8 mouse cellular contexts compared by ENCODE assay signal in genomic region chr2:146512581-146512920, GRCm38 (mm10). TPM values are rescaled to one million over a fixed set of nuclear protein-coding genes. Genes with fewer than 3 reads are reported as not detected.
A peak's percentile ranks its signal among the peaks of the same experiment; 100 is the strongest.
DNase-seq lines count a peak whose midpoint lies in the region; ATAC-seq lines count a peak whose summit lies in the region.

No protein-coding gene starts in this region.

- no peaks in the 10 kb centered on the region for H3K9me3 ChIP-seq in heart, embryonic 14.5 days (ENCODE audit: control insufficient read depth, low read length)
- H3K9me3 ChIP-seq in limb, embryonic 11.5 days (ENCODE audit: control insufficient read depth, low read length) = no peaks in the 10 kb centered on the region
- no peaks in the 10 kb centered on the region for H3K9me3 ChIP-seq in midbrain, embryonic 16.5 days (replicated peaks; ENCODE audit: control insufficient read depth, low read length, poor library complexity, severe bottlenecking)

- H3K4me2 ChIP-seq in heart, embryonic 14.5 days (ENCODE audit: low read length) = peak overlapping the region; percentile 55
- no peak overlapping the region for H3K4me2 ChIP-seq in limb, embryonic 11.5 days (ENCODE audit: low read depth, severe bottlenecking)
- peak overlapping the region; percentile 54 for H3K4me2 ChIP-seq in midbrain, embryonic 16.5 days (ENCODE audit: low read length)

- 0 out of 4 replicates have a peak overlapping the region, but pooled peaks of 1 of the 2 experiments have one; percentile 14 for H3K27ac ChIP-seq in heart, embryonic 14.5 days (replicated peaks in 1 of 2; ENCODE audit: control insufficient read depth in 1 of 2, insufficient read depth in 1 of 2, low read depth in 2 of 2, low read length in 2 of 2)
- H3K27ac ChIP-seq in limb, embryonic 11.5 days (replicated peaks; ENCODE audit: low read depth, low read length) = no peak overlapping the region
- H3K27ac ChIP-seq in midbrain, embryonic 16.5 days (ENCODE audit: low read length) = no peak overlapping the region

- H3K4me1 ChIP-seq in heart, embryonic 14.5 days (ENCODE audit: control insufficient read depth in 2 of 2, insufficient read depth in 2 of 2, low read length in 2 of 2) = peaks cover 5 to 17% of the 10 kb centered on the region in 2 experiments
- H3K4me1 ChIP-seq in limb, embryonic 11.5 days (ENCODE audit: control insufficient read depth, insufficient read depth, low read length) = peaks cover 4% of the 10 kb centered on the region; the same call in 1 of the 2 replicates
- H3K4me1 ChIP-seq in midbrain, embryonic 16.5 days (ENCODE audit: control insufficient read depth, insufficient read depth, low read length) = peaks cover 22% of the 10 kb centered on the region

- WGBS in heart, embryonic 14.5 days = 51% methylated on average over 2 of the region's 2 CpGs
- WGBS in limb, embryonic 11.5 days = 80% methylated on average over 2 of the region's 2 CpGs
- WGBS in midbrain, embryonic 16.5 days = 83% methylated on average over 2 of the region's 2 CpGs

- no peaks in the 10 kb centered on the region for H3K27me3 ChIP-seq in heart, embryonic 14.5 days (ENCODE audit: control insufficient read depth, insufficient read depth, low read length)
- no peaks in the 10 kb centered on the region for H3K27me3 ChIP-seq in limb, embryonic 11.5 days (ENCODE audit: control insufficient read depth, insufficient read depth, low read length)
- H3K27me3 ChIP-seq in midbrain, embryonic 16.5 days (ENCODE audit: control insufficient read depth, insufficient read depth, low read depth, low read length) = no peaks in the 10 kb centered on the region

- H3K4me3 ChIP-seq in heart, embryonic 14.5 days (ENCODE audit: control insufficient read depth in 1 of 2, insufficient read depth in 1 of 2, low read depth in 1 of 2, low read length in 2 of 2) = no peak overlapping the region
- H3K4me3 ChIP-seq in limb, embryonic 11.5 days (ENCODE audit: low read depth, low read length) = no peak overlapping the region
- H3K4me3 ChIP-seq in midbrain, embryonic 16.5 days (ENCODE audit: low read depth, low read length) = peak overlapping the region; percentile 95

- peak; percentile 25 for DNase-seq in adrenal gland, postnatal 10 days
- no peak for DNase-seq in adrenal gland, adult 2 months
- peak; percentile 18 to 40 for DNase-seq in cerebellum, adult 18-20 months
- peak; percentile 30 for DNase-seq in limb, embryonic 11.5 days (ENCODE audit: low spot score)
- DNase-seq in ovary, postnatal 14 days (ENCODE audit: low spot score) = no peak
- no peak for DNase-seq in layer of hippocampus, adult 18-20 months (ENCODE audit: low spot score in 2 of 2)

- no peaks in the 10 kb centered on the region for H3K36me3 ChIP-seq in heart, embryonic 14.5 days (ENCODE audit: control insufficient read depth, insufficient read depth, low read length)
- H3K36me3 ChIP-seq in limb, embryonic 11.5 days (ENCODE audit: control insufficient read depth, insufficient read depth, low read length) = no peaks in the 10 kb centered on the region
- no peaks in the 10 kb centered on the region for H3K36me3 ChIP-seq in midbrain, embryonic 16.5 days (ENCODE audit: control insufficient read depth, insufficient read depth, low read length)

- no peak for ATAC-seq in heart, embryonic 14.5 days (ENCODE audit: insufficient number of reproducible peaks, insufficient read depth, low FRiP score, low read depth)
- peak; percentile 11; the same call in 1 of the 2 replicates for ATAC-seq in limb, embryonic 11.5 days (ENCODE audit: insufficient number of reproducible peaks, low FRiP score, low TSS enrichment, low read depth)
- ATAC-seq in midbrain, embryonic 16.5 days = peak; percentile 16

- peak overlapping the region; percentile 21; the same call in 1 of the 2 replicates for H3K9ac ChIP-seq in heart, embryonic 14.5 days (ENCODE audit: low read length)
- H3K9ac ChIP-seq in limb, embryonic 11.5 days (ENCODE audit: low read length) = no peak overlapping the region
- peak overlapping the region; percentile 41; the same call in 1 of the 2 replicates for H3K9ac ChIP-seq in midbrain, embryonic 16.5 days (ENCODE audit: low read depth, low read length)

RNA-seq across cellular contexts. Expression of gene Ralgapa2, which starts 0.4 kb away (rescaled TPM):
- 10 to 100 TPM; 30.3 to 30.7 TPM for total RNA-seq in adrenal gland, postnatal 10 days (2021)
- total RNA-seq in adrenal gland, adult 2 months (2021) = 10 to 100 TPM; 22.1 to 28.4 TPM
- 10.2 and 12.9 TPM in 2 replicates for polyA plus RNA-seq in adrenal gland, adult 2 months (2012; rRNA removed)
- 11.0 and 13.0 TPM in 2 replicates for polyA plus RNA-seq in heart, embryonic 14.5 days (2014; fragmentation: Nextera tagmentation; extraction: Ambion mirVana)
- polyA plus RNA-seq in limb, embryonic 11.5 days (2014; fragmentation: Nextera tagmentation; extraction: Ambion mirVana) = 6.4 and 7.4 TPM in 2 replicates
- 12.4 and 13.1 TPM in 2 replicates for polyA plus RNA-seq in midbrain, embryonic 16.5 days (2015; fragmentation: Nextera tagmentation; extraction: Ambion mirVana)
- total RNA-seq in layer of hippocampus, adult 18-20 months (2021) = 10 to 100 TPM; 19.0 to 21.3 TPM

Comparison
In these comparisons a context has a peak if more than half of its experiments do, and no peak if none do; other contexts are left out.
1. DNase-seq: peak in adrenal gland, postnatal 10 days (single experiment), cerebellum, adult 18-20 months (2 of 2) and limb, embryonic 11.5 days (single experiment); none in adrenal gland, adult 2 months (single experiment), ovary, postnatal 14 days (single experiment) and layer of hippocampus, adult 18-20 months (0 of 2).